Mouse (Mus musculus) lung, adult 18-20 months (tissue): Measurements from ENCODE around the gene Rasgef1b.
A peak's percentile ranks its signal among the peaks of the same experiment; 100 is the strongest.

Source experiments
- DNase-seq, 2 experiments: peaks; one replicate each; pipeline ENCODE4 v3.0.0; 2022; ENCODE audit warnings: mixed read lengths in 2 of 2

The Rasgef1b gene

DNA sequence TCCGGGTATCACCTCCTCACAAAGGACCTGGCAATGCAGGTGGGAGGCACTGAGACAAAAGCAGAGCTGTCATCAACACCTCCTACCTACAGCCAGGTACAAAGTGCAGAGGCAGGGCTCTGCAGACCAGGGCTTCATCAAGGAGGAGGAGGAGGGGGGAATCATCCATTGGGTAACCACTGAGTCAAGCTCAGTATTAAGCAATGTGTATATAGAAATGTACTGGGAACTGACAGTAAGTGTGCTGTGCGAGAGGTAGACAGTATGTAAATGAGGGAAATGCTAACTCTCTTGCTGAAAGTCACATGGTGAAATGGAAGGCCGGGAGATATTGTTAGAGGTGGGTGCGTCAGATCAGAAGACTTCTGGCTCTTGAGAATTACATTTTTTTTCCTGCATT is 294.6 kb downstream of the Rasgef1b start:
- DNase-seq = no peak

GRCm38 (mm10) chr5:99432471-99432870 is 296.4 kb downstream of the Rasgef1b start:
- no peak for DNase-seq

- no peak for DNase-seq
These were observed 299.6 kb downstream of the Rasgef1b start for GRCm38 (mm10) chr5:99429273-99429672.

DNA sequence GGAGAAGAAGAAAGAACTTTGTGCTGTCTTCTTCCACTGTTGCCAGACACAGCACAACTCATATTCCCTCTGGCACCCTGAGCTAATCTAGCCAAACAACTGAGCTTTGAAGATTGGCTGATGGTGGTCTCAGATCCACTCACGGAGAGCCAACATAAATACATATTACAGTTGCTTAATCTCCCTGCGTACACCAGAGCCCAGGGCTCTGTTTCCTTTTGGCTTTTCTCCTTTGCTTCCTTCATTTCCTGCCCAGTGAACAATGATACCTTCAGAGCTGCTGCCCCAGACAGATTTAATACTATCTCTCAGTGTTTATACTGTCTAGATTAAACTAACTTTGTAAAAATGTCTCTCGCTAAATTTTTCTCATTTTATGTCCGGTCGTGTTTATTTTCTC is 300.2 kb downstream of the Rasgef1b start:
- DNase-seq = no peak

GRCm38 (mm10) chr5:99423271-99423670 is 305.6 kb downstream of the Rasgef1b start:
- no peak for DNase-seq

- no peak for DNase-seq
These were observed 306.0 kb downstream of the Rasgef1b start for GRCm38 (mm10) chr5:99422856-99423255.

DNA sequence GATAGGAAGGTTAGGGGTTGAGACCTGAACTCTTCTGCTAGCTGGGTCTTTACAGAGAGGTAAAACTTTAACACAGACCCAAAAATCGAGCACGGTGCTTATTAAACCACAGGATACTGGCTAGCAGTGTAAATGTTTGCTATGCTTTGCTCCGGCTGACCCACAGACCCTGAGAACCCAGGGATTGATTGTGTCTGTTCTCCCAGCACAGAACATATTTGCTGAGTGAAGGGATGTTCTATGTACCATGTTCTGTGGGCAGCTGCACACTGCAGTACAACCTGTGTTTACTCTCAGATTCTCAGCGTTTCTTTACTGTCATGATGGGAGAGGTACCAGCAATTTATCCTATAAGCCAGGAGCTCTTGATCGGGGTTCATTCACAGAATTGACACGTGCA is 306.8 kb downstream of the Rasgef1b start:
- no peak for DNase-seq

- peak in 1 of 2 experiments; percentile 25 for DNase-seq
These were observed 309.0 kb downstream of the Rasgef1b start for GRCm38 (mm10) chr5:99419872-99420271.

- no peak for DNase-seq
These were observed 312.0 kb downstream of the Rasgef1b start for GRCm38 (mm10) chr5:99416902-99417301.

DNA sequence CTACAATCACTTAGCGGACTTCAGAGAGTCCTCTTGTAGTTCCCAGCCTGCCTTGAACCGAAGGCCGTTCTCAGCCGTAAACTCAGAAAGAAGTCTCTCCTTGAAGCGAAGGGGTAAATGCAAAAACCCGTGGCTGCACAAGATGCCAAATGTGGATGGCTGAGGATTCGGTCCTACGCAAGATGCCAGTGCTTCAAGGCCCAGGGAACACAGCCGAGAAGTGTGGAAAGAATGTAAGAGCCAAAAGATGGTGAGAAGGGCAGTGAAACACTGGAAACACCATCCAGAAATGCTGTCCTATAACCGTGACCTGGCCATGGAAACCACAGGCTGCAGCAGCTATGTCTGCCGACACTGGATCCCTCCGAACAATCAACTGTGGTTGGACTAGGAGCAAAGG is 313.2 kb downstream of the Rasgef1b start:
- DNase-seq = no peak

- no peak for DNase-seq
These were observed 313.8 kb downstream of the Rasgef1b start for GRCm38 (mm10) chr5:99415049-99415448.

DNA sequence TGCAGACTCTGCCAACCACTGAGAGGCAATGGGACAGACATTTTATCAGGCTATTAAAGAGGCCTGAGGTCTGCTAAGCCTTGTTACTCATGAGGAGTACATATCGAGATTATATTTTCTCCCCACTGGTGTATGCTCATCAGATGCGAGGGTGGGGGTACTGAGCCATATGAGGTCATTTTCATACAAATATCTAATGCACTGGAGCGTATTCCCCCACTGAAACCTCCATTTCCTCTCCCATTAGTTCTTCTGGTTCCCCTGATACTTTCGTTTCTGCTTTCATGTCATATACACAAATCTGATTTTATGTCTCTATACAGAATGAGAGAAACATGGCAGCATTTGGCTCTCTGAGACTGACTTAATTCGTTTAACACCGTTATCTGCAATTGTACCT is 314.6 kb downstream of the Rasgef1b start:
- no peak for DNase-seq

GRCm38 (mm10) chr5:99413851-99414250 is 315.0 kb downstream of the Rasgef1b start:
- no peak for DNase-seq

GRCm38 (mm10) chr5:99413391-99413790 is 315.5 kb downstream of the Rasgef1b start:
- DNase-seq = no peak

GRCm38 (mm10) chr5:99404403-99405170 is 324.3 kb downstream of the Rasgef1b start:
- DNase-seq = no peak

GRCm38 (mm10) chr5:99403325-99403724 is 325.5 kb downstream of the Rasgef1b start:
- DNase-seq = no peak

DNA sequence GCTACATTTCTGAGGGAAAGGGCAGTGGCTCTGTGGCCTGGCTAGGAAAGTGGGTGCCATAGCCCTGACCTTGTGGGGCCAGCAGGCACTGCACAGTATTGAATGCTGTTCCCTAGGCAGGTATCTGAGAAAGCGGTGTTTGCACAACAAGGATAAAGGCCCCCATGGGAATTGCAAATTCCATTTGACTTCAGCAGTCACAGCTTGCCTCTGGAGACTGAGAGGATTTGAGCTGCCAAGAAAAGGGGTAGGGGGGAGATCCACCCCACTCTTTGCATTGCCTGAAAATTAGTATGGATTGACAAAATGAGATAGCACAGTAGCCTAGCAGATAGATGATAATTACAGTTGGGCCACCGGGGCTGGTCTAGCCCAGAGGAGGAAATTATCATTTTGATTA is 326.1 kb downstream of the Rasgef1b start:
- no peak for DNase-seq

GRCm38 (mm10) chr5:99402297-99402696 is 326.6 kb downstream of the Rasgef1b start:
- no peak for DNase-seq

DNA sequence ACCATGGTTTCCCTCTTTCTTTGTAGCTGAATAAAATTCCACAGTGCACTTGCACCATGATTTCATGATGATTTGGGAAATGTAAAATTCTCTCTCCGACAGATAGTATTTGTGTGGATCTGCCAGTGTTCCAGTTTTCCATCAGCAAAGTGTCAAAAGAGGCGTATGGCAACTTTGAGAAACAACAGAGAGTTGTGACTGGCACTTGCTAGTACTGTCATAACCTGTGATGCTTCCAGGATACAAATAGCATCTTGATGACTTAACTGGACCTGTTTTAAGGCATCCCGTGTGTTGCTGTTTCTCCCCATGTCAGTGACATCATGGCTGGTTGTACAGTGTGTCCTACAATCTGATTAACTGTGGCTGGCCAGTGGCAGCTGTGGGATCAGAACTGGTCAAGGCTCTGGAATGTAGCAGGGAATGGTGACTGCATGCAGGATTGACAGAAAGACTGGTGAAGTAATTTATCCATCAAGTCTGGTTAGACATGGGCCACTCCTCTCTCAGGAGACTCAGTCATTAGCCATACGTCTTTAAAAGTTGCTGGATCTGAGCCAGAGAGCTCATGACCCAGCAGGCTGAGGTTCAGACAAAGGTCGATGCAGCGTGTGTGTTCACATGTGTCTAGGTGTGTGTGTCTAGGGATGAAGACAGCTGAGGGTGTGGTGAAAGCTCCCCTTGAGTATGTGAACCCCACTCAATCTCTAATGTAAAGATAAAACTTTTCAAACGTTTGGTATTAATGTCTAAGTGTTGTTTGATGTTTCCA is 328.8 kb downstream of the Rasgef1b start:
- peak; percentile 49 to 56 for DNase-seq

GRCm38 (mm10) chr5:99398472-99399070 is 330.3 kb downstream of the Rasgef1b start:
- DNase-seq = no peak

DNA sequence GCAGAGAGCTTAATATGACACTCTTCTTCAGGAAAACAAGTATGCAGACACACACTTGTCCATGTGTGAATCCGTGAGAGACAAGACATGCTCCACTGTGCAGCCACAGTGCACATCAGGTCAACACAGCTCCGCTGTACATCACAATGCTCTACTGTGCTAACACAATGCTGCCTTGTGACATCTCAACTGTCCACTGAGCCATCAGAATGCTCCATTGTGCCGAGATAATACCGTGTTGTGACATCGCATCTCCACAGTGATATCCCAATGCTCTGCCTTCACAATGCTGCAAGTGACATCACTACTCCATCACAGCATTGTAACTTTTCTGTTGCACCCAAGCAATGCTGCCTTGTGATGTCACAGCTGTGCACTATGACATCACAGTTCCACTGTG is 334.3 kb downstream of the Rasgef1b start:
- DNase-seq = no peak

- DNase-seq = no peak
These were observed 337.3 kb downstream of the Rasgef1b start for GRCm38 (mm10) chr5:99391525-99391924.

GRCm38 (mm10) chr5:99390776-99391175 is 338.1 kb downstream of the Rasgef1b start:
- no peak for DNase-seq

- DNase-seq = no peak
These were observed 338.6 kb downstream of the Rasgef1b start for GRCm38 (mm10) chr5:99390314-99390713.
